Mouse (Mus musculus) stomach, embryonic 14.5 days (tissue): ENCODE measurements around the gene Triap1. TPM values are rescaled to one million over a fixed set of nuclear protein-coding genes. Genes with fewer than 3 reads are reported as not detected.
"Not testable (repeated sequence)": the region's sequence is repeated elsewhere in the genome, so short reads cannot be mapped to it uniquely, and the experiment has no call there.

Experiments used
- ATAC-seq: fragments of 200-750 bp; cut with Nextera tagmentation; 2 replicates; pipeline ENCODE4 v1.8.0; 2017; ENCODE audit warnings: low read depth, moderate TSS enrichment; ENCODE audit not compliant: insufficient number of reproducible peaks, insufficient read depth, low FRiP score
- H3K27ac ChIP-seq: fragments of 300-500 bp; sonication (generic); 2 replicates; pipeline ENCODE4 v1.5.1; 2014; ENCODE audit warnings: mild to moderate bottlenecking, low read length, moderate library complexity, mixed read lengths
- H3K27me3 ChIP-seq: fragments of 300-500 bp; sonication (generic); 2 replicates; pipeline ENCODE4 v1.6.1; 2014; ENCODE audit warnings: low read length, control low read depth, mixed read lengths; ENCODE audit not compliant: control insufficient read depth, insufficient read depth
- H3K36me3 ChIP-seq: fragments of 300-500 bp; sonication (generic); 2 replicates; pipeline ENCODE4 v1.6.1; 2014; ENCODE audit warnings: mild to moderate bottlenecking, control low read depth, low read length, moderate library complexity, mixed read lengths; ENCODE audit not compliant: control insufficient read depth, insufficient read depth
- H3K4me1 ChIP-seq: fragments of 300-500 bp; sonication (generic); 2 replicates; pipeline ENCODE4 v1.6.1; 2014; ENCODE audit warnings: low read length, control low read depth, mixed read lengths; ENCODE audit not compliant: control insufficient read depth, insufficient read depth
- H3K4me2 ChIP-seq: fragments of 300-500 bp; sonication (generic); replicated peaks from 2 replicates; pipeline ENCODE4 v1.6.1; 2014; ENCODE audit warnings: low read depth, low read length, control low read depth
- H3K4me3 ChIP-seq: fragments of 300-500 bp; sonication (generic); 2 replicates; pipeline ENCODE4 v1.5.1; 2014; ENCODE audit warnings: low read depth, low read length, control low read depth
- H3K9ac ChIP-seq: fragments of 300-500 bp; sonication (generic); replicated peaks from 2 replicates; pipeline ENCODE4 v1.6.1; 2014; ENCODE audit warnings: low read depth, mild to moderate bottlenecking, control low read depth, low read length, moderate library complexity, mixed read lengths
- H3K9me3 ChIP-seq: fragments of 300-500 bp; sonication (generic); 2 replicates; pipeline ENCODE4 v1.6.1; 2016; ENCODE audit warnings: low read depth, low read length, control low read depth; ENCODE audit not compliant: control insufficient read depth
- WGBS: fragments of 180-500 bp; shearing (Covaris S2); extraction: QIAGEN DNeasy Blood & Tissue Kit; methylation state at CpG from one replicate; pipeline ENCODE4 v1.1.7; 2014; 5-methylcytosine and 5-hydroxymethylcytosine counted together
- polyA plus RNA-seq: library from polyadenylated mRNA; unstranded; fragments of >200 nt; fragmentation: Nextera tagmentation; extraction: Ambion mirVana; gene quantifications from 2 replicates; pipeline ENCODE4 v1.2.1, GENCODE M21; 2014

The Triap1 gene
- polyA plus RNA-seq = 61.3 and 63.8 TPM in 2 replicates

DNA sequence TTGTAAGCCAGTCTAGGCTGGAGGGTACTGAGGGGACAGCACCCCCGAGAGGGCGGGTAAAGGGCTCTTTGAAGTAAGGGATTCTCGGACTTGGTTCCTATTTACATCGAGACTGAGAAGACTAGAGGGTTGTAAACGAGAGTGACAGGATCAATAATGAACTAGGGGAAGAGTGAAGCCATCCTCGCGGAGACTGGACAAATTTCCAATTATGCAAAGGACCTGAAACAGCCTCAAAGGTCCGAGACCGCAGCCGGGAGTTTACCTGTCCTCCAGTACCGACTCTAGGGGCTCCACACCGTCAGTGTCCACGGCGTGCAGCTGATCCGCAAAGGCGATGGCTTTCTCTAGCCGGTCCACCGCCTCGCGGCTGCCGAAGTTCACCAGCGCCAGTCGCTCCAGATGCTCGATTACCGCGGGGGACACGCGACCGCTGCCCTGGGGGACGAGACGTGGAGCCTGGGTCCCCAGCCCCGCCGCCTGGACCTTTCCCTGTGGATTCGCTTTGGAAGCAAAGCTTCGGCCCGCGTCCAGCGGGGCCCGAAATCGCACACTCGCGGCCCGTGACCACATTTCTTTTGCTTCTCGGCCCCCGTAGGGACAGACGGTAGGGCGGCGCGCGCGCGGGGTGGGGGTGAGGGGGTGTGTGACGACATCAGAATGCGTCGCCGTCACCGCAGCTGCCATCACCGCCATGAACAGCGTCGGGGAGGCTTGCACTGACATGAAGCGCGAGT is at the start of gene Triap1, which contains the start of gene Gatc:
Gene Triap1, plus strand, starts transcription at position 649 of the 737 bp plus-strand sequence.
Gene Gatc, minus strand, starts transcription at position 602 of the 737 bp plus-strand sequence.
- peaks cover 11% of the 10 kb centered on the region for H3K4me1 ChIP-seq
- WGBS = under 1% methylated on average over 62 of the region's 62 CpGs
- H3K4me3 ChIP-seq = peak within 1 kb of the TSS; percentile 75
- H3K27ac ChIP-seq = peak within 1 kb of the TSS; percentile 70
- peak; percentile 89 for ATAC-seq
- no peaks in the 10 kb centered on the region for H3K27me3 ChIP-seq
- no peaks in the 10 kb centered on the region for H3K9me3 ChIP-seq
- peak within 1 kb of the TSS; percentile 67 for H3K4me2 ChIP-seq
- peak within 1 kb of the TSS; percentile 84 for H3K9ac ChIP-seq
- peaks cover 33% of the 10 kb centered on the region for H3K36me3 ChIP-seq

GRCm38 (mm10) chr5:115294173-115294572 is 46.9 kb upstream of the Triap1 start:
- Histone ChIP-seq H3K4me3 (no peak overlapping the region), H3K4me2 (no peak overlapping the region), H3K27ac (no peak overlapping the region), H3K9me3 (no peaks in the 10 kb centered on the region), H3K4me1 (peaks cover 10% of the 10 kb centered on the region; the same call in 1 of the 2 replicates), H3K36me3 (peaks cover 32% of the 10 kb centered on the region), H3K9ac (no peak overlapping the region), H3K27me3 (no peaks in the 10 kb centered on the region)
- ATAC-seq = no peak
- WGBS = 92% methylated on average over 8 of the region's 8 CpGs

DNA sequence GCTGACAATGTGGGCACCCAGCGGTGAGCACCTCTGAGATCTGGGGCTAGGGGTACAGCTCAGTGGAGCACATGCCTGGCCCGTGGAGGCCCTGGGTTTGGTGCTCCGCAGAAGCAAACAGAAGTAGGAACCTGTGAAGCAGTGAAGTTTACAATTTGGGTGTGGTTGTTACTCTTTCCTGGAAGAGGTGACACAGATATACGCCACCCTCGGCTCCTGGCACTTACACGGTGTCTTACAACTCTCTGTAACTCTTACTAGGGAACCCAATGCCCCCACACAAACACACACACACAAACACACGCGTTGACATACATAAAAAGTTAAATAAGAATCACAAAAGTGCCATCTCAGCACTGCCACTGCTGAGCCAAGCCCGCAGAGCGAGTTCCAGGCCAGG is 44.7 kb upstream of the Triap1 start:
- no peak for ATAC-seq
- H3K27ac ChIP-seq = peak overlapping the region; percentile 7; the same call in 1 of the 2 replicates

GRCm38 (mm10) chr5:115300035-115300744 is 40.8 kb upstream of the Triap1 start:
- peak; percentile 12 for ATAC-seq
- under 1% methylated on average over 46 of the region's 46 CpGs for WGBS
- Histone ChIP-seq H3K9ac (peak overlapping the region; percentile 87), H3K9me3 (no peaks in the 10 kb centered on the region), H3K27ac (peak overlapping the region; percentile 94), H3K4me2 (peak overlapping the region; percentile 59), H3K4me1 (peaks cover 14% of the 10 kb centered on the region; the same call in 1 of the 2 replicates), H3K36me3 (peaks cover 29% of the 10 kb centered on the region), H3K4me3 (peak overlapping the region; percentile 91), H3K27me3 (no peaks in the 10 kb centered on the region)

More for the DNA sequence above, 44.7 kb upstream of the Triap1 start:
- Histone ChIP-seq H3K4me2 (no peak overlapping the region), H3K27me3 (no peaks in the 10 kb centered on the region), H3K9me3 (no peaks in the 10 kb centered on the region), H3K9ac (no peak overlapping the region), H3K36me3 (peaks cover 32% of the 10 kb centered on the region), H3K4me1 (peaks cover 14% of the 10 kb centered on the region; the same call in 1 of the 2 replicates), H3K4me3 (no peak overlapping the region)
- 68% methylated on average over 10 of the region's 10 CpGs for WGBS

DNA sequence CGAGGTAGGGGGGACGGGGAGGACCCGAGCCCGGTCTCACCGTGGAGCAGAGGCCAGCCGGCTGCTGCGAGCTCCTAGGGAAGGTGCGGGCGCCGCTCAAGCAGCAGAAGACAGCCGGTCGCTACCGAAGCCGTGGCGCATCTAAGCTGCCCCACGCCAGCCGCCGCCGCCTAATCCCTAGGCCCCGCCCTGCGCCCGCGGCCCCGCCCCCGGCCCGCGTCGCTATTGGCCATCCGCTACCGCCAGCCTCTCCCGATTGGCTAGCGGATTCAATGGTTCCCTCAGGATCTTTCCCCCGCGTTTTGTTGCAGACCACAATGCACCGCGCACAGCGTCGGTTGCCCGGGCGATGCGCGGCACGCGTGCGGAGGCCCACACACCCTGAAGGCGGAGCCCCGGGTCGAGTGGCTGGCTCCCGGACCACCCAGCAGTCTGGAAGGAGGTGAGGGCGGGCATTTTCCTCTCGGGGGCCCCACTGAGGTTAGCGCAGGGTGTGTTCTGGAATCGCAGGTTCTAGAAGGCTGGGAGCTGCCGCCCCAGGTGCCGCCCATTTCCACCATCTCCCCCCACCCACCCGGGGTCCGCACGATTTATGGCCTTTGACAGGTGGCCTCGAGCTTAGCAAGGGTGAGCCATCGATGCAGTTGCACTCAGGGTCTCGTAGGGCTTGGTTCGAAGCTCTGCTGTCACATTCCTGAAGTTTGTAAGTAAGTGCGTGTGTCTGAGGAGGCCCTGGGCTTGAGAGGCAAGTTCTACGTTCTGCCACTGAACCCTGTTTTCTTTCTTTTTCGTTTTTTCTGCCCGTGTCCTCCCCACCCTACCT is 40.0 kb upstream of the Triap1 start, which contains the start of gene Dynll1:
Gene Dynll1, minus strand, starts transcription at position 208 of the 823 bp plus-strand sequence.
- Histone ChIP-seq H3K27me3 (no peaks in the 10 kb centered on the region), H3K36me3 (peaks cover 22% of the 10 kb centered on the region), H3K9ac (peak within 1 kb of the TSS; percentile 87), H3K4me1 (peaks cover 14% of the 10 kb centered on the region; the same call in 1 of the 2 replicates), H3K9me3 (no peaks in the 10 kb centered on the region), H3K4me2 (peak within 1 kb of the TSS; percentile 59), H3K27ac (peak within 1 kb of the TSS; percentile 94), H3K4me3 (peak within 1 kb of the TSS; percentile 91)
- under 1% methylated on average over 62 of the region's 66 CpGs for WGBS
- peak; percentile 98 for ATAC-seq

DNA sequence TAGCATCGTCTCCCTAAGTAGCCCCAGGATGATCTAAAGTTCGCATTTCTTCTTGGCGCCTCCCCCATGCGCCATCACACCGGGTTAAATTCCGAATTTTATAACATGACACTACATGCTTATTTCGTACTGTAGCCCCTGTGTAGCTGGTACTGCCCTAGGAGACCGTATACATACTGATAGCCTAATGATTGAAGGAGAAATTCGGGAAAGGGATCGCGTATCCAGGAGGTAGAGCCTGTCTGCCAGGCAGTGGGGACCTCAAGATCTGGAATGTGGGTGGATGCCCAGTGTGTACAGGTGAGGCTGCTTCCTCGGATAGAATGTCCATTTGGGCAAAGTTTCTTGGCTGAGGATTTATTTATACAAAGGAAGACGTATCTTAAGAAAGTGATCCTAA is 39.4 kb upstream of the Triap1 start:
- Histone ChIP-seq H3K4me2 (peak overlapping the region; percentile 58), H3K4me1 (peaks cover 14% of the 10 kb centered on the region; the same call in 1 of the 2 replicates), H3K4me3 (peak overlapping the region; percentile 91), H3K36me3 (peaks cover 19% of the 10 kb centered on the region), H3K27ac (peak overlapping the region; percentile 61; the same call in 1 of the 2 replicates), H3K9me3 (no peaks in the 10 kb centered on the region), H3K9ac (peak overlapping the region; percentile 22; the same call in 1 of the 2 replicates), H3K27me3 (no peaks in the 10 kb centered on the region)
- WGBS = 19% methylated on average over 13 of the region's 13 CpGs
- no peak for ATAC-seq

DNA sequence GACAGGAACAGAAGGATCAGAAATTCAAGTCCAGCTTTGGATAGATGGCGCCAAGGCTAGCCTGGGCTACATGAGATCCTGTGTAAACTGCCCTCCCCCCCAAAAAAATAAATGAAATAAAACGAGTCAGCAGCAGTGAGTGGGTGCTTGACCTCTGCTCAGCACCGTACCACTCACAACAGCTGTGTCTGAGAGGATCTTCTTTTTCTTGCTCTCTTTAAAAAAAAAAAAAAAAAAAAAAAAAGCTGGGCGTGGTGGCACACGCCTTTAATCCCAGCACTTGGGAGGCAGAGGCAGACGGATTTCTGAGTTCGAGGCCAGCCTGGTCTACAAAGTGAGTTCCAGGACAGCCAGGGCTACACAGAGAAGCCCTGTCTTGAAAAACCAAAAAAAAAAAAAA is 38.8 kb upstream of the Triap1 start:
- not testable (repeated sequence) for H3K27ac ChIP-seq, H3K9ac ChIP-seq, ATAC-seq, H3K4me3 ChIP-seq, H3K27me3 ChIP-seq, H3K9me3 ChIP-seq
- H3K4me2 ChIP-seq = peak overlapping the region; percentile 58; the same call in 1 of the 2 replicates
- 68% methylated on average over 3 of the region's 7 CpGs for WGBS
- H3K36me3 ChIP-seq = peaks cover 16% of the 10 kb centered on the region
- H3K4me1 ChIP-seq = peaks cover 14% of the 10 kb centered on the region; the same call in 1 of the 2 replicates
